Mouse (Mus musculus): ENCODE data around the gene Odf2. TPM values are rescaled to one million over a fixed set of nuclear protein-coding genes. Genes with fewer than 3 reads are reported as not detected.
A peak's percentile ranks its signal among the peaks of the same experiment; 100 is the strongest.
"Not testable (repeated sequence)": the region's sequence is repeated elsewhere in the genome, so short reads cannot be mapped to it uniquely, and the experiment has no call there.

Gene Odf2
- polyA plus RNA-seq, 1 experiment from 2014 or later = 66.8 TPM

- H3K9me3 ChIP-seq (replicated peaks) = no peaks in the 10 kb centered on the region
- ATAC-seq (ENCODE audit: low FRiP score) = no peak
- peaks cover 23% of the 10 kb centered on the region for H3K4me1 ChIP-seq
- no peak overlapping the region for H3K4me2 ChIP-seq
- H3K9ac ChIP-seq (replicated peaks) = no peak overlapping the region
- 93% methylated on average over 10 of the region's 10 CpGs for WGBS
- H3K4me3 ChIP-seq (replicated peaks) = no peak overlapping the region
- H3K36me3 ChIP-seq = peaks cover under 1% of the 10 kb centered on the region
- no peaks in the 10 kb centered on the region for H3K27me3 ChIP-seq (replicated peaks)
- H3K27ac ChIP-seq (replicated peaks) = no peak overlapping the region
These were observed 16.3 kb upstream of the Odf2 start for GRCm38 (mm10) chr2:29872581-29873295.

- Histone ChIP-seq H3K4me2 (no peak overlapping the region), H3K9ac (replicated peaks) (no peak overlapping the region), H3K4me3 (replicated peaks) (no peak overlapping the region), H3K27ac (replicated peaks) (no peak overlapping the region), H3K9me3 (replicated peaks) (no peaks in the 10 kb centered on the region), H3K27me3 (replicated peaks) (no peaks in the 10 kb centered on the region), H3K36me3 (peaks cover 3% of the 10 kb centered on the region), H3K4me1 (peaks cover 20% of the 10 kb centered on the region)
- WGBS = 96% methylated on average over 4 of the region's 4 CpGs
- no peak for ATAC-seq (ENCODE audit: low FRiP score)
These were observed 15.2 kb upstream of the Odf2 start for GRCm38 (mm10) chr2:29873801-29874200.

- Histone ChIP-seq H3K4me2 (no peak overlapping the region), H3K36me3 (peaks cover 13% of the 10 kb centered on the region), H3K4me1 (no peaks in the 10 kb centered on the region), H3K9me3 (replicated peaks) (no peaks in the 10 kb centered on the region), H3K27me3 (replicated peaks) (no peaks in the 10 kb centered on the region), H3K9ac (replicated peaks) (no peak overlapping the region), H3K4me3 (replicated peaks) (no peak overlapping the region), H3K27ac (replicated peaks) (0 out of 2 replicates have a peak overlapping the region, but pooled peaks have one; percentile 48)
- 49% methylated on average over 4 of the region's 4 CpGs for WGBS
- peak; percentile 53; the same call in 1 of the 2 replicates for ATAC-seq (ENCODE audit: low FRiP score)
These were observed 11.0 kb upstream of the Odf2 start for GRCm38 (mm10) chr2:29878061-29878460.

GRCm38 (mm10) chr2:29879191-29879590, 9.8 kb upstream of the Odf2 start:
- H3K4me3 ChIP-seq (replicated peaks) = no peak overlapping the region
- H3K4me2 ChIP-seq = no peak overlapping the region
- H3K27me3 ChIP-seq (replicated peaks) = no peaks in the 10 kb centered on the region
- 72% methylated on average over 8 of the region's 8 CpGs for WGBS
- peaks cover 13% of the 10 kb centered on the region for H3K36me3 ChIP-seq
- no peaks in the 10 kb centered on the region for H3K9me3 ChIP-seq (replicated peaks)
- H3K4me1 ChIP-seq = no peaks in the 10 kb centered on the region
- no peak for ATAC-seq (ENCODE audit: low FRiP score)
- H3K9ac ChIP-seq (replicated peaks) = no peak overlapping the region
- H3K27ac ChIP-seq (replicated peaks) = no peak overlapping the region

GRCm38 (mm10) chr2:29879964-29880830, 8.8 kb upstream of the Odf2 start:
- no peak overlapping the region for H3K4me3 ChIP-seq (replicated peaks)
- no peak overlapping the region for H3K4me2 ChIP-seq
- H3K27ac ChIP-seq (replicated peaks) = no peak overlapping the region
- H3K4me1 ChIP-seq = no peaks in the 10 kb centered on the region
- WGBS = 75% methylated on average over 17 of the region's 17 CpGs
- peaks cover 13% of the 10 kb centered on the region for H3K36me3 ChIP-seq
- no peaks in the 10 kb centered on the region for H3K27me3 ChIP-seq (replicated peaks)
- no peak overlapping the region for H3K9ac ChIP-seq (replicated peaks)
- H3K9me3 ChIP-seq (replicated peaks) = no peaks in the 10 kb centered on the region
- no peak for ATAC-seq (ENCODE audit: low FRiP score)

GRCm38 (mm10) chr2:29886659-29887292, 2.2 kb upstream of the Odf2 start:
- not testable (repeated sequence) for H3K27me3 ChIP-seq (replicated peaks); H3K9ac ChIP-seq (replicated peaks); H3K4me3 ChIP-seq (replicated peaks); H3K9me3 ChIP-seq (replicated peaks); H3K27ac ChIP-seq (replicated peaks); H3K36me3 ChIP-seq; H3K4me2 ChIP-seq; ATAC-seq (ENCODE audit: low FRiP score)
- peaks cover 22% of the 10 kb centered on the region for H3K4me1 ChIP-seq
- WGBS = 88% methylated on average over 9 of the region's 9 CpGs

GRCm38 (mm10) chr2:29889991-29890833, 1.2 kb downstream of the Odf2 start:
- Histone ChIP-seq H3K27ac (replicated peaks) (peak overlapping the region; percentile 86), H3K9ac (replicated peaks) (peak overlapping the region; percentile 71), H3K4me3 (replicated peaks) (peak overlapping the region; percentile 67), H3K4me1 (peaks cover 25% of the 10 kb centered on the region), H3K27me3 (replicated peaks) (no peaks in the 10 kb centered on the region), H3K4me2 (peak overlapping the region; percentile 97), H3K9me3 (replicated peaks) (no peaks in the 10 kb centered on the region), H3K36me3 (peaks cover 34% of the 10 kb centered on the region)
- ATAC-seq (ENCODE audit: low FRiP score) = peak; percentile 89
- WGBS = under 1% methylated on average over 59 of the region's 61 CpGs

GRCm38 (mm10) chr2:29891773-29892172, 2.8 kb downstream of the Odf2 start:
- no peak overlapping the region for H3K4me3 ChIP-seq (replicated peaks)
- H3K9me3 ChIP-seq (replicated peaks) = no peaks in the 10 kb centered on the region
- H3K4me2 ChIP-seq = no peak overlapping the region; the same call in 1 of the 2 replicates
- no peak overlapping the region for H3K9ac ChIP-seq (replicated peaks)
- peaks cover 25% of the 10 kb centered on the region for H3K4me1 ChIP-seq
- no peaks in the 10 kb centered on the region for H3K27me3 ChIP-seq (replicated peaks)
- 94% methylated on average over 6 of the region's 6 CpGs for WGBS
- ATAC-seq (ENCODE audit: low FRiP score) = no peak
- H3K36me3 ChIP-seq = peaks cover 47% of the 10 kb centered on the region
- H3K27ac ChIP-seq (replicated peaks) = 0 out of 2 replicates have a peak overlapping the region, but pooled peaks have one; percentile 86

- WGBS = 89% methylated on average over 1 of the region's 1 CpGs
- H3K36me3 ChIP-seq = peaks cover 90% of the 10 kb centered on the region
These were observed 7.0 kb downstream of the Odf2 start for GRCm38 (mm10) chr2:29896071-29896470.

GRCm38 (mm10) chr2:29897366-29897765, 8.3 kb downstream of the Odf2 start:
- no peak overlapping the region for H3K27ac ChIP-seq (replicated peaks)

More at GRCm38 (mm10) chr2:29896071-29896470, 7.0 kb downstream of the Odf2 start:
- H3K4me2 ChIP-seq = no peak overlapping the region
- H3K27me3 ChIP-seq (replicated peaks) = no peaks in the 10 kb centered on the region
- no peak overlapping the region for H3K9ac ChIP-seq (replicated peaks)
- no peaks in the 10 kb centered on the region for H3K9me3 ChIP-seq (replicated peaks)
- H3K4me1 ChIP-seq = peaks cover 10% of the 10 kb centered on the region
- no peak overlapping the region for H3K4me3 ChIP-seq (replicated peaks)
- H3K27ac ChIP-seq (replicated peaks) = no peak overlapping the region
- no peak for ATAC-seq (ENCODE audit: low FRiP score)

GRCm38 (mm10) chr2:29898081-29898480, 9.1 kb downstream of the Odf2 start:
- no peak overlapping the region for H3K4me3 ChIP-seq (replicated peaks)
- no peaks in the 10 kb centered on the region for H3K9me3 ChIP-seq (replicated peaks)
- 86% methylated on average over 1 of the region's 1 CpGs for WGBS
- no peaks in the 10 kb centered on the region for H3K27me3 ChIP-seq (replicated peaks)
- H3K27ac ChIP-seq (replicated peaks) = no peak overlapping the region
- no peak overlapping the region for H3K9ac ChIP-seq (replicated peaks)
- no peak overlapping the region for H3K4me2 ChIP-seq
- no peaks in the 10 kb centered on the region for H3K4me1 ChIP-seq
- H3K36me3 ChIP-seq = peaks cover 96% of the 10 kb centered on the region
- ATAC-seq (ENCODE audit: low FRiP score) = no peak

More at GRCm38 (mm10) chr2:29897366-29897765, 8.3 kb downstream of the Odf2 start:
- Histone ChIP-seq H3K4me1 (no peaks in the 10 kb centered on the region), H3K4me2 (no peak overlapping the region), H3K9ac (replicated peaks) (no peak overlapping the region), H3K27me3 (replicated peaks) (no peaks in the 10 kb centered on the region), H3K36me3 (peaks cover 96% of the 10 kb centered on the region), H3K9me3 (replicated peaks) (no peaks in the 10 kb centered on the region), H3K4me3 (replicated peaks) (no peak overlapping the region)
- ATAC-seq (ENCODE audit: low FRiP score) = no peak
- WGBS = 91% methylated on average over 2 of the region's 2 CpGs

Data from neural tube, embryonic 15.5 days (tissue).